Mouse (Mus musculus) liver, adult 2 months (tissue): ENCODE data around the gene Pear1.

Source experiments
- CTCF ChIP-seq: fragments of 200-500 bp; IDR thresholded peaks from 2 replicates; pipeline ENCODE4 v1.5.1; 2011; ENCODE audit warnings: low read depth, low read length, control low read depth
- POLR2A ChIP-seq: fragments of 200-500 bp; IDR thresholded peaks from 2 replicates; pipeline ENCODE4 v1.6.1; 2011; ENCODE audit warnings: low read length, control low read depth; ENCODE audit not compliant: insufficient read depth; ENCODE audit errors: extremely low read depth

DNA sequence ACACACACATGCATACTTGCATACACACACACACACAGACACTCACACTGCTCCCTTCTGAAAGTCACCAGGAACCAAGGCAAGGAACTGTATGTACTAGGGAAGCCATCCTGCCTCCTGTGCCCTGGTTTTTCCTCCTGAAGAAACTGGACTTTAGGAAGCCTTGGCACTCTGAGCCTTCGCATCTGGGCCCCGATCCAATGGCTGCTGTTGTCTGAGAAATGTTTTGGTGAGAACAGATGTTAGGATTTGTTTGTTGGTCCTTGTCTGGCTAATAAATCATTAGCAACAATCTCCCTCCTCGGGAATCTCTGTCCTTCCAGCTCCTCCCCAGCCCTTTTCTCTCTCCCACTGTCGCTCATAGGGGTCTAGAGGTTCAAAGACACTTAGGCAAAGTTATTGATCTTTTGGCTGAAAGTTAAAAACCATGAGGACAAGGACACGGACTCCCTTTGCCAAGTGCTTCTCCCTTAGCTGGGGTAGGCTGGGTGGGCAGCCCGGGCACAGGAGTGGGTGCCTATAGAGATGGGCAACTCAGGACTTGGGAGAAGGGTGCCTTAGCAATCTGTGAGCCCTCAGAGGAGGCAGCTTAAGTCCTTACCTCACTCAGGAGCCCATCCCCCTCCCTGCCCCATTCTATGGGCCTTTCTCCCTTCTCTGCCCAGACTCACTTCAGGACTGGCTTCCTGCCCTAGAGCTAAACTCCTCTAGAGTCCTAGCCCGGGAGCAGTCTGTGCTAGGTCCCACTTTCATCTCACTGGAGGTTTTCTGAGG is 30.9 kb upstream of the Pear1 start:
- TF ChIP-seq CTCF (no peak), POLR2A (no peak)
